Mouse (Mus musculus) lung, embryonic 16.5 days (tissue): ENCODE data around the gene Hba-x. TPM values are rescaled to one million over a fixed set of nuclear protein-coding genes. Genes with fewer than 3 reads are reported as not detected.
A peak's percentile ranks its signal among the peaks of the same experiment; 100 is the strongest.

Experiments
- ATAC-seq: fragments of 200-750 bp; cut with Nextera tagmentation; 2 replicates; pipeline ENCODE4 v1.8.0; 2017; ENCODE audit warnings: low read depth, mild to moderate bottlenecking, moderate library complexity
- H3K27ac ChIP-seq: fragments of 300-500 bp; sonication (generic); 2 replicates; pipeline ENCODE4 v1.5.1; 2014; ENCODE audit warnings: mild to moderate bottlenecking, control low read depth, low read length
- H3K27me3 ChIP-seq: fragments of 300-500 bp; sonication (generic); 2 replicates; pipeline ENCODE4 v1.6.1; 2014; ENCODE audit warnings: low read depth, low read length, mixed read lengths; ENCODE audit not compliant: control insufficient read depth, insufficient read depth
- H3K36me3 ChIP-seq: fragments of 300-500 bp; sonication (generic); 2 replicates; pipeline ENCODE4 v1.6.1; 2014; ENCODE audit warnings: low read length; ENCODE audit not compliant: control insufficient read depth, insufficient read depth
- H3K4me1 ChIP-seq: fragments of 300-500 bp; sonication (generic); replicated peaks from 2 replicates; pipeline ENCODE4 v1.6.1; 2014; ENCODE audit warnings: low read length, mixed read lengths; ENCODE audit not compliant: control insufficient read depth, insufficient read depth
- H3K4me2 ChIP-seq: fragments of 300-500 bp; sonication (generic); 2 replicates; pipeline ENCODE4 v1.6.1; 2014; ENCODE audit warnings: low read depth, low read length, control low read depth
- H3K4me3 ChIP-seq: fragments of 300-500 bp; sonication (generic); 2 replicates; pipeline ENCODE4 v1.5.1; 2014; ENCODE audit warnings: mild to moderate bottlenecking, low read length, control low read depth
- H3K9ac ChIP-seq: fragments of 300-500 bp; sonication (generic); 2 replicates; pipeline ENCODE4 v1.6.1; 2014; ENCODE audit warnings: low read length, control low read depth
- H3K9me3 ChIP-seq: fragments of 300-500 bp; sonication (generic); 2 replicates; pipeline ENCODE4 v1.6.1; 2016; ENCODE audit warnings: low read length; ENCODE audit not compliant: control insufficient read depth
- WGBS: fragments of 180-500 bp; shearing (Covaris S2); extraction: QIAGEN DNeasy Blood & Tissue Kit; methylation state at CpG from one replicate; pipeline ENCODE4 v1.1.7; 2014; 5-methylcytosine and 5-hydroxymethylcytosine counted together
- polyA plus RNA-seq: library from polyadenylated mRNA; unstranded; fragments of >200 nt; fragmentation: Nextera tagmentation; extraction: Ambion mirVana; gene quantifications from 2 replicates; pipeline ENCODE4 v1.2.1, GENCODE M21; 2015

Hba-x gene
- polyA plus RNA-seq, 1 experiment from 2014 or later, result 68.2 TPM

GRCm38 (mm10) chr11:32302824-32303419 lies 26.7 kb downstream of the Hba-x start:
- ATAC-seq, result no peak
- no peak overlapping the region for H3K9ac ChIP-seq
- H3K27ac ChIP-seq, result no peak overlapping the region
- peaks cover 3% of the 10 kb centered on the region; the same call in 1 of the 2 replicates for H3K27me3 ChIP-seq
- no peak overlapping the region for H3K4me2 ChIP-seq
- 40% methylated on average over 2 of the region's 2 CpGs for whole genome bisulfite sequencing
- no peaks in the 10 kb centered on the region for H3K9me3 ChIP-seq
- H3K4me1 ChIP-seq, result no peaks in the 10 kb centered on the region
- no peaks in the 10 kb centered on the region for H3K36me3 ChIP-seq
- no peak overlapping the region for H3K4me3 ChIP-seq

- Histone ChIP-seq H3K27ac (no peak overlapping the region), H3K9ac (no peak overlapping the region), H3K36me3 (no peaks in the 10 kb centered on the region), H3K4me2 (no peak overlapping the region), H3K4me1 (no peaks in the 10 kb centered on the region), H3K4me3 (no peak overlapping the region), H3K9me3 (no peaks in the 10 kb centered on the region), H3K27me3 (peaks cover 3% of the 10 kb centered on the region; the same call in 1 of the 2 replicates)
- ATAC-seq, result no peak
- 74% methylated on average over 1 of the region's 1 CpGs for WGBS
Observed at GRCm38 (mm10) chr11:32303455-32303854, 27.3 kb downstream of the Hba-x start.

- Histone ChIP-seq H3K36me3 (no peaks in the 10 kb centered on the region), H3K9ac (no peak overlapping the region), H3K4me1 (no peaks in the 10 kb centered on the region), H3K27me3 (no peaks in the 10 kb centered on the region; the same call in 1 of the 2 replicates), H3K9me3 (no peaks in the 10 kb centered on the region), H3K4me2 (no peak overlapping the region), H3K27ac (no peak overlapping the region), H3K4me3 (no peak overlapping the region)
- WGBS, result 80% methylated on average over 1 of the region's 1 CpGs
- ATAC-seq, result no peak
Observed at GRCm38 (mm10) chr11:32307006-32307405, 30.8 kb downstream of the Hba-x start.

- Histone ChIP-seq H3K4me1 (no peaks in the 10 kb centered on the region), H3K27me3 (no peaks in the 10 kb centered on the region), H3K27ac (no peak overlapping the region), H3K4me3 (no peak overlapping the region), H3K9ac (no peak overlapping the region), H3K9me3 (no peaks in the 10 kb centered on the region), H3K4me2 (no peak overlapping the region), H3K36me3 (no peaks in the 10 kb centered on the region)
- no peak for ATAC-seq
- WGBS, result 68% methylated on average over 4 of the region's 4 CpGs
Observed at GRCm38 (mm10) chr11:32309446-32309845, 33.2 kb downstream of the Hba-x start.

- no peak overlapping the region for H3K4me2 ChIP-seq
- WGBS, result 47% methylated on average over 3 of the region's 3 CpGs
- no peaks in the 10 kb centered on the region for H3K4me1 ChIP-seq
- no peaks in the 10 kb centered on the region for H3K27me3 ChIP-seq
- H3K9ac ChIP-seq, result no peak overlapping the region
- no peak overlapping the region for H3K27ac ChIP-seq
- H3K36me3 ChIP-seq, result no peaks in the 10 kb centered on the region
- H3K9me3 ChIP-seq, result no peaks in the 10 kb centered on the region
- ATAC-seq, result no peak
- H3K4me3 ChIP-seq, result no peak overlapping the region
Observed at GRCm38 (mm10) chr11:32309928-32310327, 33.7 kb downstream of the Hba-x start.

GRCm38 (mm10) chr11:32316009-32316408 lies 39.8 kb downstream of the Hba-x start:
- H3K9ac ChIP-seq, result no peak overlapping the region
- H3K4me3 ChIP-seq, result no peak overlapping the region
- ATAC-seq, result no peak
- WGBS, result 77% methylated on average over 3 of the region's 3 CpGs
- H3K9me3 ChIP-seq, result no peaks in the 10 kb centered on the region
- H3K4me2 ChIP-seq, result no peak overlapping the region
- no peaks in the 10 kb centered on the region for H3K27me3 ChIP-seq
- no peak overlapping the region for H3K27ac ChIP-seq
- H3K36me3 ChIP-seq, result no peaks in the 10 kb centered on the region
- no peaks in the 10 kb centered on the region for H3K4me1 ChIP-seq

- Histone ChIP-seq H3K9ac (no peak overlapping the region), H3K36me3 (no peaks in the 10 kb centered on the region), H3K9me3 (no peaks in the 10 kb centered on the region), H3K27ac (no peak overlapping the region), H3K4me2 (no peak overlapping the region), H3K4me3 (no peak overlapping the region), H3K27me3 (no peaks in the 10 kb centered on the region), H3K4me1 (no peaks in the 10 kb centered on the region; the same call in 1 of the 2 replicates)
- WGBS, result 59% methylated on average over 11 of the region's 11 CpGs
- no peak; the same call in 1 of the 2 replicates for ATAC-seq
Observed at GRCm38 (mm10) chr11:32320507-32321195, 44.5 kb downstream of the Hba-x start.

GRCm38 (mm10) chr11:32321196-32321565 lies 45.0 kb downstream of the Hba-x start:
- 0 out of 2 replicates have a peak, but pooled peaks have one; percentile 29 for ATAC-seq
- Histone ChIP-seq H3K4me1 (no peaks in the 10 kb centered on the region; the same call in 1 of the 2 replicates), H3K36me3 (no peaks in the 10 kb centered on the region), H3K27me3 (no peaks in the 10 kb centered on the region), H3K4me2 (no peak overlapping the region), H3K9ac (no peak overlapping the region), H3K9me3 (no peaks in the 10 kb centered on the region), H3K27ac (no peak overlapping the region), H3K4me3 (no peak overlapping the region)
- WGBS, result 35% methylated on average over 8 of the region's 8 CpGs

GRCm38 (mm10) chr11:32324609-32325008 lies 48.4 kb downstream of the Hba-x start:
- Histone ChIP-seq H3K9me3 (no peaks in the 10 kb centered on the region), H3K27me3 (no peaks in the 10 kb centered on the region), H3K27ac (no peak overlapping the region), H3K36me3 (no peaks in the 10 kb centered on the region), H3K9ac (peak overlapping the region; percentile 58), H3K4me2 (peak overlapping the region; percentile 55), H3K4me1 (no peaks in the 10 kb centered on the region; the same call in 1 of the 2 replicates), H3K4me3 (peak overlapping the region; percentile 31; the same call in 1 of the 2 replicates)
- ATAC-seq, result peak; percentile 84
- 8% methylated on average over 15 of the region's 15 CpGs for WGBS
